Mouse (Mus musculus) thymus, adult 2 months (tissue): ENCODE results near the gene Smagp.

Experiments
- CTCF ChIP-seq: fragments of 200-500 bp; IDR thresholded peaks from 2 replicates; pipeline ENCODE4 v1.5.1; 2012; ENCODE audit warnings: mild to moderate bottlenecking, control low read depth, low read length, moderate library complexity, borderline replicate concordance; ENCODE audit not compliant: control insufficient read depth, poor library complexity, insufficient read depth; ENCODE audit errors: extremely low read depth
- POLR2A ChIP-seq: fragments of 200-500 bp; IDR thresholded peaks from 2 replicates; pipeline ENCODE4 v1.6.1; 2012; ENCODE audit warnings: mild to moderate bottlenecking, low read length, control low read depth, moderate library complexity; ENCODE audit not compliant: control insufficient read depth, poor library complexity, insufficient read depth; ENCODE audit errors: extremely low read depth

- TF ChIP-seq CTCF (no peak), POLR2A (no peak)
These were observed 46.3 kb downstream of the Smagp start for GRCm38 (mm10) chr15:100590436-100590835.
